Mouse (Mus musculus): ENCODE data around the gene D130043K22Rik. TPM values are rescaled to one million over a fixed set of nuclear protein-coding genes. Genes with fewer than 3 reads are reported as not detected.

D130043K22Rik gene
- total and polyA plus RNA-seq, 3 experiments = 0.29 to 1.7 (median 0.31) TPM

DNA sequence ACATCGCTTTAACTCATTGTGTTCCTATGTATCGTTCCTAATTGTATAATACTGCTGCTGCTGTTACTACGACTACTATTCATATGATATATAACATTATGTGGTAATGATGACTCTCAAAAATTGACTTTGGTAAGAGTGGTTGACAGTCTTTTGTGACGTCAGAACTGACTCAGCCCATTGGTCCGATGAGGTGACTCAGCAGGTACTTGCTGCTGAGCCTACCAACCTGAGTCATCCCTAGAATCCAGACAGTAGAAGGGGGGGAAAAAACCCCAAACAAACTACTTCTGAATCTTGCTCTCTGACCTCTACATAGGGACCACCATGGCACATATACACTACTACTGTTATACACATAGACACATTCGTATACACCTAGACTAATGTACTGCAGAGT, 103.9 kb downstream of the D130043K22Rik start:
- DNase-seq = no peak

Other genes with a start within 250 kb of the D130043K22Rik start
- gene Armh2, start 103.9 kb upstream of the D130043K22Rik start, total RNA-seq (2021) = not detected
- gene Armh2, start 103.9 kb upstream of the D130043K22Rik start, polyA plus RNA-seq (2012; rRNA removed) = not detected in 2 replicates
- gene Gmnn, start 83.2 kb upstream of the D130043K22Rik start, total RNA-seq (2021) = 10 to 100 TPM in 1 of 2 experiments, 1 to 10 TPM in 1; 4.4 to 12.1 TPM
- gene Gmnn, start 83.2 kb upstream of the D130043K22Rik start, polyA plus RNA-seq (2012; rRNA removed) = 0.85 TPM in 1 of 2 replicates, not detected in the other
- 100 to 1,000 TPM; 161 to 170 TPM for gene BC005537, start 43.5 kb upstream of the D130043K22Rik start, total RNA-seq (2021)
- gene BC005537, start 43.5 kb upstream of the D130043K22Rik start, polyA plus RNA-seq (2012; rRNA removed) = 56.8 and 70.6 TPM in 2 replicates
- 10 to 100 TPM; 86.6 to 88.5 TPM for gene Acot13, start 13.6 kb upstream of the D130043K22Rik start, total RNA-seq (2021)
- 44.0 and 63.8 TPM in 2 replicates for gene Acot13, start 13.6 kb upstream of the D130043K22Rik start, polyA plus RNA-seq (2012; rRNA removed)
- 10 to 100 TPM; 16.7 to 20.7 TPM for gene Tdp2, start 13.5 kb upstream of the D130043K22Rik start, total RNA-seq (2021)
- gene Tdp2, start 13.5 kb upstream of the D130043K22Rik start, polyA plus RNA-seq (2012; rRNA removed) = 9.0 and 11.3 TPM in 2 replicates
- gene Aldh5a1, start 92.5 kb downstream of the D130043K22Rik start, total RNA-seq (2021) = 10 to 100 TPM; 16.2 to 17.7 TPM
- 18.5 and 21.4 TPM in 2 replicates for gene Aldh5a1, start 92.5 kb downstream of the D130043K22Rik start, polyA plus RNA-seq (2012; rRNA removed)
- 1 to 10 TPM; 2.9 to 5.4 TPM for gene Gpld1, start 98.0 kb downstream of the D130043K22Rik start, total RNA-seq (2021)
- gene Gpld1, start 98.0 kb downstream of the D130043K22Rik start, polyA plus RNA-seq (2012; rRNA removed) = 1.6 and 1.9 TPM in 2 replicates
- gene Mrs2, start 175.2 kb downstream of the D130043K22Rik start, total RNA-seq (2021) = 10 to 100 TPM; 56.9 to 78.0 TPM
- gene Mrs2, start 175.2 kb downstream of the D130043K22Rik start, polyA plus RNA-seq (2012; rRNA removed) = 18.4 and 22.6 TPM in 2 replicates
- under 1 TPM; 0.06 to 0.17 TPM for gene Dcdc2a, start 210.9 kb downstream of the D130043K22Rik start, total RNA-seq (2021)
- gene Dcdc2a, start 210.9 kb downstream of the D130043K22Rik start, polyA plus RNA-seq (2012; rRNA removed) = not detected in 2 replicates